Mouse (Mus musculus): Measurements from ENCODE around the gene Dip2b. TPM values are rescaled to one million over a fixed set of nuclear protein-coding genes. Genes with fewer than 3 reads are reported as not detected.

Gene Dip2b
- total RNA-seq (2015; ENCODE audit: low replicate concordance) (3.6 and 5.4 TPM in 2 replicates), total RNA-seq (2017; ENCODE audit: low replicate concordance) (6.3 and 9.8 TPM in 2 replicates)

GRCm38 (mm10) chr15:100038470-100038971, at the start of gene Dip2b:
Gene Dip2b (plus strand): TSS chr15:100038664.
- peak; percentile 90 for ATAC-seq (replicated peaks; ENCODE audit: low FRiP score, poor library complexity, severe bottlenecking)

- no peak for ATAC-seq (replicated peaks; ENCODE audit: low FRiP score, poor library complexity, severe bottlenecking)
These were observed 45.4 kb upstream of the Dip2b start for GRCm38 (mm10) chr15:99993100-99993499.

- no peak for ATAC-seq (replicated peaks; ENCODE audit: low FRiP score, poor library complexity, severe bottlenecking)
These were observed 41.2 kb upstream of the Dip2b start for GRCm38 (mm10) chr15:99997114-99997804.

- ATAC-seq (replicated peaks; ENCODE audit: low FRiP score, poor library complexity, severe bottlenecking): no peak
These were observed 39.1 kb upstream of the Dip2b start for GRCm38 (mm10) chr15:99999390-99999789.

GRCm38 (mm10) chr15:100004677-100005273, 33.7 kb upstream of the Dip2b start:
- no peak for ATAC-seq (replicated peaks; ENCODE audit: low FRiP score, poor library complexity, severe bottlenecking)

GRCm38 (mm10) chr15:100006180-100006579, 32.3 kb upstream of the Dip2b start:
- no peak for ATAC-seq (replicated peaks; ENCODE audit: low FRiP score, poor library complexity, severe bottlenecking)

- ATAC-seq (replicated peaks; ENCODE audit: low FRiP score, poor library complexity, severe bottlenecking): no peak
These were observed 20.1 kb upstream of the Dip2b start for GRCm38 (mm10) chr15:100018280-100018899.

GRCm38 (mm10) chr15:100021175-100021574, 17.3 kb upstream of the Dip2b start:
- no peak for ATAC-seq (replicated peaks; ENCODE audit: low FRiP score, poor library complexity, severe bottlenecking)

GRCm38 (mm10) chr15:100022923-100023322, 15.5 kb upstream of the Dip2b start:
- no peak for ATAC-seq (replicated peaks; ENCODE audit: low FRiP score, poor library complexity, severe bottlenecking)

- no peak for ATAC-seq (replicated peaks; ENCODE audit: low FRiP score, poor library complexity, severe bottlenecking)
These were observed 13.2 kb upstream of the Dip2b start for GRCm38 (mm10) chr15:100025076-100025834.

- ATAC-seq (replicated peaks; ENCODE audit: low FRiP score, poor library complexity, severe bottlenecking): no peak
These were observed 10.3 kb upstream of the Dip2b start for GRCm38 (mm10) chr15:100028133-100028532.

- no peak for ATAC-seq (replicated peaks; ENCODE audit: low FRiP score, poor library complexity, severe bottlenecking)
These were observed 9.0 kb upstream of the Dip2b start for GRCm38 (mm10) chr15:100029497-100029896.

GRCm38 (mm10) chr15:100029900-100030299, 8.6 kb upstream of the Dip2b start:
- no peak for ATAC-seq (replicated peaks; ENCODE audit: low FRiP score, poor library complexity, severe bottlenecking)

- ATAC-seq (replicated peaks; ENCODE audit: low FRiP score, poor library complexity, severe bottlenecking): no peak
These were observed 5.9 kb upstream of the Dip2b start for GRCm38 (mm10) chr15:100032546-100032945.

GRCm38 (mm10) chr15:100039001-100039701, 687 bp downstream of the Dip2b start:
- 0 out of 2 replicates have a peak, but pooled peaks have one; percentile 3 for ATAC-seq (replicated peaks; ENCODE audit: low FRiP score, poor library complexity, severe bottlenecking)

GRCm38 (mm10) chr15:100040541-100041266, 2.2 kb downstream of the Dip2b start:
- ATAC-seq (replicated peaks; ENCODE audit: low FRiP score, poor library complexity, severe bottlenecking): no peak

GRCm38 (mm10) chr15:100041267-100042047, 3.0 kb downstream of the Dip2b start:
- no peak for ATAC-seq (replicated peaks; ENCODE audit: low FRiP score, poor library complexity, severe bottlenecking)

GRCm38 (mm10) chr15:100042048-100042400, 3.6 kb downstream of the Dip2b start:
- ATAC-seq (replicated peaks; ENCODE audit: low FRiP score, poor library complexity, severe bottlenecking): no peak

Data from erythroid progenitor cell, adult 5-6 weeks (primary cell).